Mouse (Mus musculus) left cerebral cortex, adult 2 months (tissue): ENCODE measurements around the gene Wdr59. TPM values are rescaled to one million over a fixed set of nuclear protein-coding genes. Genes with fewer than 3 reads are reported as not detected.
"Not testable (repeated sequence)": the region's sequence is repeated elsewhere in the genome, so short reads cannot be mapped to it uniquely, and the experiment has no call there.

Experiments
- DNase-seq, 2 experiments: peaks; one replicate each; pipeline ENCODE4 v3.0.0; 2021 to 2022; ENCODE audit warnings: low spot score in 2 of 2, mixed read lengths in 1 of 2; ENCODE audit errors: extremely low spot score in 1 of 2
- H3K27ac ChIP-seq: fragments of 200-600 bp; 2 replicates; pipeline ENCODE4 v1.8.1; 2022
- H3K4me3 ChIP-seq: fragments of 200-600 bp; 2 replicates; pipeline ENCODE4 v1.8.1; 2022
- CTCF ChIP-seq: fragments of 200-600 bp; IDR thresholded peaks from 2 replicates; pipeline ENCODE4 v1.8.1; 2022; ENCODE audit warnings: antibody characterized with exemption, mild to moderate bottlenecking, moderate library complexity
- intact Hi-C: fragments of 180-260 bp; cut with DNase I; formaldehyde crosslinking; loops from one replicate; pipeline ENCODE4 v1.15.1; 2025
- total RNA-seq, 2 experiments: library from RNA; stranded (reverse); gene quantifications; 2 replicates each; pipeline ENCODE4 v1.2.3; 2021

The Wdr59 gene
- total RNA-seq, 2 experiments from 2014 or later = 18.9 to 20.0 TPM

GRCm38 (mm10) chr8:111513446-111513845 lies 8.4 kb downstream of the Wdr59 start:
- Histone ChIP-seq H3K27ac (no peak overlapping the region), H3K4me3 (no peak overlapping the region)
- no peak for TF ChIP-seq CTCF
- intact Hi-C loops = no loop called here
- no peak for DNase-seq

- intact Hi-C loops = no loop called here
- no peak for DNase-seq
- Histone ChIP-seq H3K4me3 (no peak overlapping the region), H3K27ac (no peak overlapping the region)
- no peak for TF ChIP-seq CTCF
Measured at GRCm38 (mm10) chr8:111512941-111513340, 9.0 kb downstream of the Wdr59 start.

- no peak overlapping the region for H3K4me3 ChIP-seq
- intact Hi-C loops = no loop called here
- no peak overlapping the region for H3K27ac ChIP-seq
- no peak for DNase-seq
- TF ChIP-seq CTCF = no peak
Measured at GRCm38 (mm10) chr8:111510401-111510800, 11.5 kb downstream of the Wdr59 start.

GRCm38 (mm10) chr8:111509278-111509677 lies 12.6 kb downstream of the Wdr59 start:
- intact Hi-C loops = no loop called here
- Histone ChIP-seq H3K4me3 (no peak overlapping the region), H3K27ac (no peak overlapping the region)
- DNase-seq = no peak
- TF ChIP-seq CTCF = no peak

GRCm38 (mm10) chr8:111508566-111508965 lies 13.3 kb downstream of the Wdr59 start:
- DNase-seq = no peak
- intact Hi-C loops = no loop called here
- Histone ChIP-seq H3K4me3 (no peak overlapping the region), H3K27ac (no peak overlapping the region)
- TF ChIP-seq CTCF = no peak

- DNase-seq = no peak
- no peak for TF ChIP-seq CTCF
- Histone ChIP-seq H3K4me3 (no peak overlapping the region), H3K27ac (no peak overlapping the region)
- intact Hi-C loops = no loop called here
Measured at GRCm38 (mm10) chr8:111501724-111502464, 20.0 kb downstream of the Wdr59 start.

- H3K4me3 ChIP-seq, intact Hi-C loops, H3K27ac ChIP-seq, DNase-seq: not testable (repeated sequence)
Measured at GRCm38 (mm10) chr8:111498249-111498648, 23.6 kb downstream of the Wdr59 start.

- Histone ChIP-seq H3K27ac (no peak overlapping the region), H3K4me3 (no peak overlapping the region)
- intact Hi-C loops = no loop called here
- DNase-seq = no peak
- no peak for TF ChIP-seq CTCF
Measured at GRCm38 (mm10) chr8:111496326-111496725, 25.6 kb downstream of the Wdr59 start.

GRCm38 (mm10) chr8:111493176-111493575 lies 28.7 kb downstream of the Wdr59 start:
- no peak for DNase-seq
- TF ChIP-seq CTCF = no peak
- Histone ChIP-seq H3K27ac (no peak overlapping the region), H3K4me3 (no peak overlapping the region)
- intact Hi-C loops = no loop called here

GRCm38 (mm10) chr8:111492508-111492907 lies 29.4 kb downstream of the Wdr59 start:
- DNase-seq = no peak

GRCm38 (mm10) chr8:111491191-111491590 lies 30.7 kb downstream of the Wdr59 start:
- no peak overlapping the region for H3K27ac ChIP-seq
- no peak overlapping the region for H3K4me3 ChIP-seq
- intact Hi-C loops = no loop called here
- TF ChIP-seq CTCF = no peak
- DNase-seq = no peak

More at GRCm38 (mm10) chr8:111492508-111492907, 29.4 kb downstream of the Wdr59 start:
- TF ChIP-seq CTCF = no peak
- intact Hi-C loops = no loop called here
- Histone ChIP-seq H3K4me3 (no peak overlapping the region), H3K27ac (no peak overlapping the region)

GRCm38 (mm10) chr8:111490034-111490591 lies 31.8 kb downstream of the Wdr59 start:
- intact Hi-C loops = no loop called here
- no peak overlapping the region for H3K27ac ChIP-seq
- TF ChIP-seq CTCF = no peak
- DNase-seq = no peak
- no peak overlapping the region for H3K4me3 ChIP-seq

GRCm38 (mm10) chr8:111480691-111481090 lies 41.2 kb downstream of the Wdr59 start:
- DNase-seq = no peak
- Histone ChIP-seq H3K4me3 (no peak overlapping the region), H3K27ac (no peak overlapping the region)
- intact Hi-C loops = no loop called here
- TF ChIP-seq CTCF = no peak
